Mouse (Mus musculus) bone marrow, adult 2 months (tissue): ENCODE results near the gene Pdcd11.

ENCODE experiments used
- CTCF ChIP-seq: fragments of 200-500 bp; IDR thresholded peaks from 2 replicates; pipeline ENCODE4 v1.5.1; 2011; ENCODE audit warnings: low read length, control low read depth; ENCODE audit not compliant: control insufficient read depth, insufficient read depth
- POLR2A ChIP-seq: fragments of 200-500 bp; IDR thresholded peaks from 2 replicates; pipeline ENCODE4 v1.6.1; 2011; ENCODE audit warnings: low read depth, mild to moderate bottlenecking, control low read depth, low read length, borderline replicate concordance; ENCODE audit not compliant: control insufficient read depth

DNA sequence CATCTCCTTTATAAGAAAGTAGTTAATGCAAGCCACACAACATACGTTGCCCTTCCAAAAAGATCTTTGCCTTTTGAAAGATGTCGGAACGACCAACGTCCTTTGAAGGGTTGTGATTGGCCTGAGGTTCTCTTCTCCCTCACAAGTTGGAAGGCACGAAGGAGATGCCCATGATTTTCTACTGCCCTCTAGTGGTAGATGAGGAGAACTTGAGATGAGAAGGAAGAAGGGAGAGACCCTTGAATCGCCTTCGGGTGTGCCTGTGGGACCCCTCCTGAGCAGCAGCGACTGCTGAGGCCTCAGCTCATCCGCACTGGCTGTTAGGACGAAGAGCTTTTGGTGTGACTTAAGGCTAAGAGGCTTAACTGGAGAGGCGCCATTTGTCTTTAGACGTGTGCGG lies 77.7 kb downstream of the Pdcd11 start:
- TF ChIP-seq POLR2A: no peak
- peak; percentile 68 for TF ChIP-seq CTCF
